Mouse (Mus musculus) MEL (cell line): ENCODE results near the gene Tcf12. TPM values are rescaled to one million over a fixed set of nuclear protein-coding genes. Genes with fewer than 3 reads are reported as not detected.

Experiments used
- DNase-seq: peaks from one replicate; pipeline ENCODE4 v3.0.0; 2011; ENCODE audit warnings: low read depth, low spot score
- H3K27ac ChIP-seq: 2 replicates; pipeline ENCODE4 v1.5.1; 2012; ENCODE audit warnings: low read depth, mild to moderate bottlenecking, control low read depth, low read length, moderate library complexity; ENCODE audit not compliant: control insufficient read depth
- H3K27me3 ChIP-seq, 2 experiments: fragments of 150-350 bp in 1 of 2; sonication (generic) in 1 of 2; 2 replicates each; pipeline ENCODE4 v1.6.1; 2012; ENCODE audit warnings: low read length in 2 of 2, mild to moderate bottlenecking in 2 of 2, improper control_type of control experiment in 1 of 2, moderate library complexity in 1 of 2; ENCODE audit not compliant: insufficient read depth in 2 of 2, control insufficient read depth in 1 of 2
- H3K36me3 ChIP-seq, 2 experiments: 2 replicates each; pipeline ENCODE4 v1.6.1; 2012 to 2014; ENCODE audit warnings: low read length in 2 of 2, improper control_type of control experiment in 1 of 2, inconsistent platforms in 1 of 2, mild to moderate bottlenecking in 1 of 2; ENCODE audit not compliant: insufficient read depth in 2 of 2, control insufficient read depth in 1 of 2
- H3K4me1 ChIP-seq, 2 experiments: fragments of 150-350 bp in 1 of 2; sonication (generic) in 1 of 2; 2 replicates each; pipeline ENCODE4 v1.6.1; 2012; ENCODE audit warnings: low read length in 2 of 2, improper control_type of control experiment in 1 of 2, mild to moderate bottlenecking in 1 of 2; ENCODE audit not compliant: insufficient read depth in 2 of 2, control insufficient read depth in 1 of 2
- H3K4me3 ChIP-seq, 2 experiments: fragments of 150-350 bp in 1 of 2; sonication (generic) in 1 of 2; 2 replicates each; pipeline ENCODE4 v1.5.1; 2012; ENCODE audit warnings: low read depth in 2 of 2, low read length in 2 of 2, mild to moderate bottlenecking in 2 of 2, moderate library complexity in 2 of 2, control low read depth in 1 of 2, improper control_type of control experiment in 1 of 2; ENCODE audit not compliant: control insufficient read depth in 1 of 2, insufficient read depth in 1 of 2
- H3K79me2 ChIP-seq: 2 replicates; pipeline ENCODE4 v1.6.1; 2012; ENCODE audit warnings: mild to moderate bottlenecking, low read length, moderate library complexity; ENCODE audit not compliant: control insufficient read depth, poor library complexity, insufficient read depth
- H3K9ac ChIP-seq: 2 replicates; pipeline ENCODE4 v1.6.1; 2012; ENCODE audit warnings: low read depth, mild to moderate bottlenecking, control low read depth, low read length, moderate library complexity; ENCODE audit not compliant: control insufficient read depth, poor library complexity, severe bottlenecking
- H3K9me3 ChIP-seq: fragments of 150-350 bp; sonication (generic); replicated peaks from 2 replicates; pipeline ENCODE4 v1.6.1; 2012; ENCODE audit warnings: mild to moderate bottlenecking, low read length, improper control_type of control experiment, moderate library complexity; ENCODE audit not compliant: insufficient read depth
- BHLHE40 ChIP-seq: IDR thresholded peaks from 2 replicates; pipeline ENCODE4 v1.6.1; 2012; ENCODE audit warnings: low read depth, mild to moderate bottlenecking, inconsistent platforms, low read length, improper control_type of control experiment, borderline replicate concordance
- CHD1 ChIP-seq: IDR thresholded peaks from 2 replicates; pipeline ENCODE4 v1.6.1; 2012; ENCODE audit warnings: low read depth, mild to moderate bottlenecking, inconsistent platforms, low read length, improper control_type of control experiment
- CHD2 ChIP-seq: IDR thresholded peaks from 2 replicates; pipeline ENCODE4 v1.6.1; 2011; ENCODE audit warnings: low read length, improper control_type of control experiment
- CTCF ChIP-seq, 3 experiments: IDR thresholded peaks in 2 of 3; conservative IDR thresholded peaks in 1 of 3; 2 replicates each; pipeline ENCODE4 v1.5.1; 2011 to 2012; ENCODE audit warnings: low read length in 3 of 3, low read depth in 2 of 3, mild to moderate bottlenecking in 2 of 3, improper control_type of control experiment in 1 of 3, inconsistent platforms in 1 of 3, mixed read lengths in 1 of 3, moderate library complexity in 1 of 3; ENCODE audit not compliant: control insufficient read depth in 1 of 3, insufficient read depth in 1 of 3, poor library complexity in 1 of 3, severe bottlenecking in 1 of 3
- E2F4 ChIP-seq: IDR thresholded peaks from 2 replicates; pipeline ENCODE4 v1.6.1; 2011; ENCODE audit warnings: low read depth, low read length, improper control_type of control experiment, borderline replicate concordance
- ELF1 ChIP-seq: IDR thresholded peaks from 2 replicates; pipeline ENCODE4 v1.6.1; 2014; ENCODE audit warnings: low read depth, mild to moderate bottlenecking, inconsistent platforms, low read length, improper control_type of control experiment, moderate library complexity
- EP300 ChIP-seq, 2 experiments: IDR thresholded peaks; 2 replicates each; pipeline ENCODE4 v1.6.1; 2011; ENCODE audit warnings: improper control_type of control experiment in 2 of 2, low read length in 2 of 2, low read depth in 1 of 2, mild to moderate bottlenecking in 1 of 2
- ETS1 ChIP-seq: IDR thresholded peaks from 2 replicates; pipeline ENCODE4 v1.6.1; 2012; ENCODE audit warnings: low read depth, mild to moderate bottlenecking, inconsistent platforms, low read length, improper control_type of control experiment, moderate library complexity
- GABPA ChIP-seq: IDR thresholded peaks from 2 replicates; pipeline ENCODE4 v1.6.1; 2012; ENCODE audit warnings: low read depth, mild to moderate bottlenecking, inconsistent platforms, low read length, improper control_type of control experiment, moderate library complexity
- GATA1 ChIP-seq: IDR thresholded peaks from 2 replicates; pipeline ENCODE4 v1.6.1; 2011; ENCODE audit warnings: low read depth, low read length, improper control_type of control experiment
- HCFC1 ChIP-seq: IDR thresholded peaks from 2 replicates; pipeline ENCODE4 v1.6.1; 2012; ENCODE audit warnings: low read depth, mild to moderate bottlenecking, inconsistent platforms, low read length, improper control_type of control experiment, moderate library complexity
- JUND ChIP-seq: IDR thresholded peaks from 2 replicates; pipeline ENCODE4 v1.6.1; 2011; ENCODE audit warnings: low read depth, mild to moderate bottlenecking, improper control_type of control experiment, low read length
- KAT2A ChIP-seq: conservative IDR thresholded peaks from 2 replicates; pipeline ENCODE4 v1.6.1; 2012; ENCODE audit warnings: low read depth, low read length, improper control_type of control experiment, inconsistent platforms
- MAFK ChIP-seq: IDR thresholded peaks from 2 replicates; pipeline ENCODE4 v1.6.1; 2011; ENCODE audit warnings: low read depth, mild to moderate bottlenecking, low read length, improper control_type of control experiment, borderline replicate concordance
- MAX ChIP-seq: IDR thresholded peaks from 2 replicates; pipeline ENCODE4 v1.6.1; 2011; ENCODE audit warnings: low read length, improper control_type of control experiment
- MAZ ChIP-seq: IDR thresholded peaks from 2 replicates; pipeline ENCODE4 v1.6.1; 2012; ENCODE audit warnings: low read depth, mild to moderate bottlenecking, inconsistent platforms, low read length, improper control_type of control experiment
- MXI1 ChIP-seq: IDR thresholded peaks from 2 replicates; pipeline ENCODE4 v1.6.1; 2011; ENCODE audit warnings: mild to moderate bottlenecking, low read depth, low read length, improper control_type of control experiment
- MYB ChIP-seq: IDR thresholded peaks from 2 replicates; pipeline ENCODE4 v1.6.1; 2011; ENCODE audit warnings: mild to moderate bottlenecking, low read depth, low read length, improper control_type of control experiment
- MYC ChIP-seq: IDR thresholded peaks from 2 replicates; pipeline ENCODE4 v1.6.1; 2011; ENCODE audit warnings: low read depth, mild to moderate bottlenecking, low read length, improper control_type of control experiment, moderate library complexity
- NELFE ChIP-seq: IDR thresholded peaks from 2 replicates; pipeline ENCODE4 v1.6.1; 2011; ENCODE audit warnings: low read depth, low read length, improper control_type of control experiment
- NRF1 ChIP-seq: IDR thresholded peaks from 2 replicates; pipeline ENCODE4 v1.6.1; 2014; ENCODE audit warnings: low read depth, mild to moderate bottlenecking, inconsistent platforms, low read length, improper control_type of control experiment, moderate library complexity; ENCODE audit not compliant: poor library complexity, insufficient read depth, severe bottlenecking
- POLR2A ChIP-seq, 2 experiments: IDR thresholded peaks; 2 replicates each; pipeline ENCODE4 v1.6.1; 2011 to 2012; ENCODE audit warnings: low read length in 2 of 2, mild to moderate bottlenecking in 2 of 2, control low read depth in 1 of 2, improper control_type of control experiment in 1 of 2, low read depth in 1 of 2, moderate library complexity in 1 of 2; ENCODE audit not compliant: control insufficient read depth in 1 of 2, insufficient read depth in 1 of 2, poor library complexity in 1 of 2
- POLR2AphosphoS2 ChIP-seq: IDR thresholded peaks from 2 replicates; pipeline ENCODE4 v1.6.1; 2011; ENCODE audit warnings: low read length, improper control_type of control experiment
- POLR2AphosphoS5 ChIP-seq: IDR thresholded peaks from 2 replicates; pipeline ENCODE4 v1.6.1; 2012; ENCODE audit warnings: low read depth, borderline replicate concordance, mild to moderate bottlenecking, inconsistent platforms, low read length, moderate library complexity, mixed read lengths
- RAD21 ChIP-seq: IDR thresholded peaks from 2 replicates; pipeline ENCODE4 v1.6.1; 2011; ENCODE audit warnings: mild to moderate bottlenecking, low read depth, low read length, improper control_type of control experiment
- RCOR1 ChIP-seq: IDR thresholded peaks from 2 replicates; pipeline ENCODE4 v1.6.1; 2012; ENCODE audit warnings: low read depth, mild to moderate bottlenecking, inconsistent platforms, low read length, improper control_type of control experiment
- SIN3A ChIP-seq: IDR thresholded peaks from 2 replicates; pipeline ENCODE4 v1.6.1; 2012; ENCODE audit warnings: low read length, improper control_type of control experiment, inconsistent platforms
- SMC3 ChIP-seq: IDR thresholded peaks from 2 replicates; pipeline ENCODE4 v1.6.1; 2011; ENCODE audit warnings: low read depth, low read length, improper control_type of control experiment
- TAL1 ChIP-seq: IDR thresholded peaks from 2 replicates; pipeline ENCODE4 v1.6.1; 2012; ENCODE audit warnings: mild to moderate bottlenecking, inconsistent platforms, low read length, moderate library complexity, mixed read lengths
- TBP ChIP-seq: IDR thresholded peaks from 2 replicates; pipeline ENCODE4 v1.8.0; 2011; ENCODE audit warnings: low read depth, low read length, improper control_type of control experiment
- TCF12 ChIP-seq: IDR thresholded peaks from 2 replicates; pipeline ENCODE4 v1.6.1; 2014; ENCODE audit warnings: low read depth, mild to moderate bottlenecking, inconsistent platforms, low read length, improper control_type of control experiment, moderate library complexity
- UBTF ChIP-seq: IDR thresholded peaks from 2 replicates; pipeline ENCODE4 v1.6.1; 2012; ENCODE audit warnings: low read depth, mild to moderate bottlenecking, inconsistent platforms, low read length, improper control_type of control experiment, moderate library complexity, borderline replicate concordance; ENCODE audit not compliant: insufficient read depth
- USF1 ChIP-seq: IDR thresholded peaks from 2 replicates; pipeline ENCODE4 v1.6.1; 2014; ENCODE audit warnings: low read depth, mild to moderate bottlenecking, inconsistent platforms, low read length, improper control_type of control experiment, moderate library complexity
- USF2 ChIP-seq, 2 experiments: IDR thresholded peaks; 2 replicates each; pipeline ENCODE4 v1.6.1; 2011 to 2012; ENCODE audit warnings: improper control_type of control experiment in 2 of 2, low read length in 2 of 2, borderline replicate concordance in 1 of 2, inconsistent platforms in 1 of 2, low read depth in 1 of 2, mild to moderate bottlenecking in 1 of 2; ENCODE audit not compliant: insufficient read depth in 1 of 2
- ZC3H11A ChIP-seq: IDR thresholded peaks from 2 replicates; pipeline ENCODE4 v1.6.1; 2012; ENCODE audit warnings: low read depth, mild to moderate bottlenecking, inconsistent platforms, low read length, improper control_type of control experiment
- ZKSCAN1 ChIP-seq: IDR thresholded peaks from 2 replicates; pipeline ENCODE4 v1.6.1; 2012; ENCODE audit warnings: low read depth, mild to moderate bottlenecking, inconsistent platforms, low read length, improper control_type of control experiment, moderate library complexity
- ZMIZ1 ChIP-seq: IDR thresholded peaks from 2 replicates; pipeline ENCODE4 v1.6.1; 2012; ENCODE audit warnings: low read depth, mild to moderate bottlenecking, inconsistent platforms, low read length, improper control_type of control experiment, moderate library complexity
- ZNF384 ChIP-seq: IDR thresholded peaks from 2 replicates; pipeline ENCODE4 v1.6.1; 2012; ENCODE audit warnings: low read depth, mild to moderate bottlenecking, inconsistent platforms, low read length, improper control_type of control experiment
- polyA plus RNA-seq, 2 experiments: library from polyadenylated mRNA; stranded (reverse) in 1 of 2; unstranded in 1 of 2; fragments of >175 nt in 1 of 2; fragments of >200 nt in 1 of 2; gene quantifications; 2 replicates each; pipeline versions ENCODE4 v1.2.1 to v1.2.4; 2012; ENCODE audit warnings: low replicate concordance in 2 of 2, low read depth in 1 of 2; ENCODE audit not compliant: insufficient read length in 2 of 2, insufficient read depth in 1 of 2, missing spikeins in 1 of 2
- total RNA-seq: library from RNA; depleted of rRNA; stranded (reverse); fragments of 300-350 nt; gene quantifications from 2 replicates; pipeline ENCODE4 v1.2.3, GENCODE M21; 2012

Gene Tcf12
- total and polyA plus RNA-seq, 3 experiments = 29.3 to 70.5 (median 39.6) TPM

GRCm38 (mm10) chr9:71850283-71850682 is 261.4 kb downstream of the Tcf12 start:
- no peaks in the 10 kb centered on the region for H3K79me2 ChIP-seq
- no peak overlapping the region; the same call in 1 of the 2 replicates for H3K9ac ChIP-seq
- peak; percentile 76 for DNase-seq
- H3K36me3 ChIP-seq = peaks cover 8 to 47% of the 10 kb centered on the region in 2 experiments
- H3K4me1 ChIP-seq = peaks cover 21 to 37% of the 10 kb centered on the region in 2 experiments
- H3K27me3 ChIP-seq = no peaks in the 10 kb centered on the region
- no peaks in the 10 kb centered on the region for H3K9me3 ChIP-seq
- H3K27ac ChIP-seq = peak overlapping the region; percentile 65
- no peak overlapping the region for H3K4me3 ChIP-seq
- TF ChIP-seq ZNF384 = no peak
- peak; percentile 70 for TF ChIP-seq GATA1
- TF ChIP-seq ZKSCAN1 = no peak
- TF ChIP-seq GABPA = no peak
- no peak; the same call in 1 of the 2 replicates for TF ChIP-seq SIN3A
- TF ChIP-seq TCF12 = peak; percentile 67; the same call in 1 of the 2 replicates
- peak; percentile 68 for TF ChIP-seq TAL1
- TF ChIP-seq KAT2A = no peak
- no peak for TF ChIP-seq CTCF (IDR thresholded peaks at IDR 0.05 in 2 of 3, conservative IDR thresholded peaks at IDR 0.05 in 1 of 3; ENCODE audit: control insufficient read depth in 1 of 3, insufficient read depth in 1 of 3, low read depth in 2 of 3, low read length in 3 of 3, poor library complexity in 1 of 3, severe bottlenecking in 1 of 3)
- TF ChIP-seq MAX = peak; percentile 71
- no peak for TF ChIP-seq E2F4
- no peak for TF ChIP-seq NELFE
- no peak for TF ChIP-seq BHLHE40
- TF ChIP-seq RCOR1 = peak; percentile 26; the same call in 1 of the 2 replicates
- no peak for TF ChIP-seq CHD2
- TF ChIP-seq MYB = peak; percentile 64
- no peak for TF ChIP-seq ZC3H11A
- TF ChIP-seq ZMIZ1 = no peak
- no peak for TF ChIP-seq MAFK
- no peak for TF ChIP-seq MAZ
- TF ChIP-seq MYC = peak; percentile 67; the same call in 1 of the 2 replicates
- TF ChIP-seq POLR2AphosphoS5 = no peak
- peak; percentile 76 to 85 for TF ChIP-seq EP300 (IDR thresholded peaks at IDR 0.05; ENCODE audit: low read depth in 1 of 2, low read length in 2 of 2)
- TF ChIP-seq RAD21 = no peak
- no peak for TF ChIP-seq SMC3
- no peak for TF ChIP-seq CHD1
- no peak for TF ChIP-seq POLR2AphosphoS2
- 0 out of 2 replicates have a peak, but pooled peaks have one; percentile 20 for TF ChIP-seq JUND
- no peak for TF ChIP-seq UBTF
- no peak for TF ChIP-seq ELF1
- TF ChIP-seq USF1 = no peak
- no peak for TF ChIP-seq MXI1
- TF ChIP-seq POLR2A (IDR thresholded peaks at IDR 0.05; ENCODE audit: control insufficient read depth in 1 of 2, insufficient read depth in 1 of 2, low read depth in 1 of 2, low read length in 2 of 2, poor library complexity in 1 of 2) = no peak
- no peak for TF ChIP-seq HCFC1
- no peak for TF ChIP-seq NRF1
- no peak for TF ChIP-seq TBP
- TF ChIP-seq ETS1 = peak; percentile 69; the same call in 1 of the 2 replicates
- TF ChIP-seq USF2 (IDR thresholded peaks at IDR 0.05; ENCODE audit: borderline replicate concordance in 1 of 2, insufficient read depth in 1 of 2, low read depth in 1 of 2, low read length in 2 of 2) = no peak
